Mouse (Mus musculus): ENCODE measurements at regions not wholly inside any gene's neighbourhood (a gene's known extent, or its start where the extent isn't known, plus 50 kb on each side); places are given as distances from the start of the nearest gene placed in this dataset.
"Not testable (repeated sequence)": the region's sequence is repeated elsewhere in the genome, so short reads cannot be mapped to it uniquely, and the experiment has no call there.

DNA sequence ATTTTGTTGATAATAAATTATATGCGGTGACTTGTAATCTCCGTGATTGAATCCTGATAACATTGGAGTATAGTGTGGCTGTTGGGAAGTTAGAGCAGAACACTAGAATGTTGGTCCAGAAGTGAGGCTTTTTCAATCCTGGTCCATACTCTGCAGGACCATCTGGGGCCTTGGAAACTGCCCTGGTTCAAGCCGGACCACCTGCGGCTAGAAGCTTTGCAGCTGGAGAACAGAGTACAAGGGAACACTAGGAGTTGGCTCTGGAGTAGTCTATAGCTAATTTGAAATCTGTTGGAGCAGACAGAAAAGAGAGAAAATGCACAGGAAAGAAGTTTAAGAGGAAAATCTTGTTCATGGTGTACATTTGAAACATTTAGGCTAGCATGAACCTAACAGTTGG lies 79.0 kb downstream of the Casp12 start:
- ATAC-seq (ENCODE audit: insufficient number of reproducible peaks, low FRiP score, low TSS enrichment), result no peak

DNA sequence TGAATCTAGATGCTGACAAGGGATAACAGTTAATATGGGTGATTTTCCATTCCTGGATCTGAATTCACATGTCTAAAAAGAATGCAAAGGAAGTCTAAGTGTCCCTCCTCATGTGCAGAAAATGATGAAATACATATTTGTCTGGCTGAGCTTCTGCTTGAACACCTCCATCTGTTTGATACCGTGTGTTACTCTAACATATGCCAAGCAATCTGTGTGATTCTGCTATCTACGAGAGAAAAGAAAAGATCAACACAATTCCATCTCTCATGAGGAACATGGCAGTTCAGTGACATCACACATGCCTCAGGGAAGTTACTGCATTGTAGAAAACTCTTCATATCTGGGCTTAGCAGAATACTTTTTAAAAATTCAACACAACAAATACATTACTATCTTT lies 103.0 kb downstream of the Casp12 start:
- 0 out of 2 replicates have a peak, but pooled peaks have one; percentile 68 for ATAC-seq (ENCODE audit: insufficient number of reproducible peaks, low FRiP score, low TSS enrichment)

DNA sequence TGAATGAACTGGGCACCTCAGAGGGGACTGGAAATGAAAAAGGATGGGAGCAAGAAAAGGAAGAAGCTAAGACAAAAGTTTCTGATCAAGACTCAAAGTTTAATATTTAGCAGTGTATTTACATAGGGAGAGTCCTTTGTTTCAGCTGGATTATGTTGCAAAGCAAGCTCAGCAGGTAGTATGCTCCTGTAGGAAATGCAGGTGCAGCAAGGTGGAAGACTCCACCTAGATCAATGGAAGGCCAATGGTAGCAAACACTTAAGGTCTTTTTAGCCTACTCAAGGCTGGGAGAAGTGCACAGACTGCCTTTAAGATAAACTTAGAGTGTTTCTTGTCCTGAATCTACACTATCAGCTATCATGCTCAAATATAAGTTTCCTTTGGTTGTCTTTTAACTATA lies 111.4 kb downstream of the Casp12 start:
- ATAC-seq (ENCODE audit: insufficient number of reproducible peaks, low FRiP score, low TSS enrichment), result no peak

DNA sequence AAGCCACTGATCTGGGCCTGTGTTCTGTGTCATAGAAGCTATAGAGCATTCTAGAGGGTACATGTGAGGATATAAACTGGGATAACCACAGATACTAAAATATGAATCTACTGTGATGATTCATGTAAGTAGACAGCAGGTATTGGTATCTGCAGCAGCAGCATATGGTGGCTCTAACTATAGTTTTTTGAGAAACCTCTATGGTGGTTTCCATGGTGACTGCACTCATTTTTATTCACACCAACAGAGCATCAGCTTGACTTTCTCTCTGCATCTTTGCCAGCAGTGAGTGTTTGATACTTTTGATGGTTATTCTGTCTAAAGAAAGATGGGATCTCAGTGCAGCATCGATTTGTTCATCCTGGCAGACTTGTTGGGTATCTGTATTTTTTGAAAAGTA lies 126.8 kb downstream of the Casp12 start:
- no peak for ATAC-seq (ENCODE audit: insufficient number of reproducible peaks, low FRiP score, low TSS enrichment)

DNA sequence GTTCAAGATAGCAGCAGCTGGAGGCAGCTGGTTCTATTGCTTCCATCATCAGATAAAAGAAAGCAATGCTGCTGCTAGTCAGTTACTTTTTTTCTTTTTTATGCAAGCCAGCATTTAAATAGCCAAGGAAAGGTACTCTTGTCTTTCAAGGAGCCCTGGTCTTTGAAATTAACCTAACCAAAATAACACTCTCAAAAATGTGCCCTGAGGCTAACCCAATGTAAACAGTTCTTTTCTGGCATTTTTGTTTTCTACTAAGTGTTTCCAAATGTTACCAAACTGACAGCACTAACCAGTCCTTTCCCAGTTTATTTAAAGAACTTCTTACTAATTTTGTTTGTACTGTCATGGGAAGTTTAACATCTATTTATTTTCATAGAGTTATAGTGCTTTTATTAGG lies 129.0 kb downstream of the Casp12 start:
- no peak for ATAC-seq (ENCODE audit: insufficient number of reproducible peaks, low FRiP score, low TSS enrichment)

DNA sequence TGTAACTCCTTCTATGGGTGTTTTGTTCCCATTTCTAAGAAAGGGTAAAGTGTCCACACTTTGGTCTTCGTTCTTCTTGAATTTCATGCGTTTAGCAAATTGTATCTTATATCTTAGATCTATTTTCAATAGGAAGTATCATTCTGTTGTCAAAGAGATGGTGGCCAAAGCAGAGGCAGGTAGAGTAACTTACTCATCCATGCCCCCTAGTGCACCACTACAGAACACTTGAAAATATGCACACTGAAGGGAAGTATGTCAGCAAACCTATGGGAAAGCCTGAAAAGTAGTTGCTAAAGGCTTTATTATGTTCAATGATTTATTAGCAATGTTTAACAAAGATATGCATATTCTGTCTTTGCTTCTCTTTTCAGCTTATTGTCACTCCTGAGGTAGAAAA lies 140.0 kb downstream of the Casp12 start:
- ATAC-seq (ENCODE audit: insufficient number of reproducible peaks, low FRiP score, low TSS enrichment), result no peak

DNA sequence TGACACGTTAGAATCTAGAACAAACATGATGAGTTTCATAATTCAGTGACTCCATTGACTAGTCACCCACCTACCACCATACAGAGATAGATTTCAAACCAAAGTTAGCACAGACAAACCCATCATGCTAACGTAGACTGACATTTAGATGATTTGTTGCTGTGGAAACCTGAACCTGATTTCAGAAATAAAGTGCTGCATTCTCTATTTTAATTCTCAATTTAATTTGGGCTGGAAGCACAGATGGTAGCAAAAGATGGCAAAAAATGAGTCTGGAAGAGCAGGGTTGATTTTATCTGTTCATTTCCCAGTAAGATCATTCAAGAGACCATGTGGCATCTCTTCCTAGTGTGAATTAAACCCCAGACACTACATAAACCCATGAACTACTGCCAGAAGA lies 151.6 kb downstream of the Casp12 start:
- no peak for ATAC-seq (ENCODE audit: insufficient number of reproducible peaks, low FRiP score, low TSS enrichment)

DNA sequence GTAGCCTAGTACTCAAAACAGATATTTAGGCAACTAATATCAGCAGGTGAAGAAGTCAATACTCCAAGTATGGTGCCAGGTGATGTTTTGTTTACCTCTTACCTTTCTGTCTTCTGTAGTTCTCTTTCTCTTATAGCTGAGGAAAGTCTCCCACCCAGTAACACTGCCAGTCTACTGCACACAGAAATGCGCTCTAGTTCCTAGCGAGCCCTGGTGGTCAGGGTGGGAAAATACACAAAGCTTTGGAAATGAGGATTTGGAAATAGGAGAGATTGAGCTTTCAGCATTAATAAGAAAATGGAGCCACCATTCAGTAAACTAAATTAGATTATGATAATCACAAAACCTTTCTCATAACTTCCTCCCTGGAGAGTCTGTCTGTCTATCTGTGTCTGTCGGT lies 153.1 kb downstream of the Casp12 start:
- no peak for ATAC-seq (ENCODE audit: insufficient number of reproducible peaks, low FRiP score, low TSS enrichment)

DNA sequence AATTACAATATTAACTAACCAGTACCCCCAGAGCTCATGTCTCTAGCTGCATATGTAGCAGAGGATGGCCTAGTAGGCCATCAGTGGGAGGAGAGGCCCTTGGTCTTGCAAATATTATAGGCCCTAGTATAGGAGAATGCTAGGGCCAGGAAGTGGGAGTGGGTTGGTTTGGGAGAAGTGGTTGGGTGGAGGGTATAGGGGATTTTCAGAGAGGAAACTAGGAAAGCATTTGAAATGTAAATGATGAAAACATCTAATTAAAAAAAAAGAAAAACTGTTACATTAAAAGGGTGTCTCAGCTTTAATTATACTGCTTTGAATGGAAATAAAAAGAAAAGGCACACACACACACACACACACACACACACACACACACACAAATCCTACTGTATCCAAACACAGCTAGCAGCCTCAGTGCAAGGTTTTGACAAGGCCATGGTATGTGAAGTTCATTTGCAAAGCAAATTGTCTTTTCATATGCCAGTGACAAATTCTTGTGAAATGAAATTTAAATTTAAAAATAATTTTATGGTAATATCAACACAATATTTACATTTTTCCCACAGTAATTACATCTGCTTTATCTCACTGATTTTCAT lies 180.6 kb downstream of the Casp12 start:
- no peak for ATAC-seq (ENCODE audit: insufficient number of reproducible peaks, low FRiP score, low TSS enrichment)

DNA sequence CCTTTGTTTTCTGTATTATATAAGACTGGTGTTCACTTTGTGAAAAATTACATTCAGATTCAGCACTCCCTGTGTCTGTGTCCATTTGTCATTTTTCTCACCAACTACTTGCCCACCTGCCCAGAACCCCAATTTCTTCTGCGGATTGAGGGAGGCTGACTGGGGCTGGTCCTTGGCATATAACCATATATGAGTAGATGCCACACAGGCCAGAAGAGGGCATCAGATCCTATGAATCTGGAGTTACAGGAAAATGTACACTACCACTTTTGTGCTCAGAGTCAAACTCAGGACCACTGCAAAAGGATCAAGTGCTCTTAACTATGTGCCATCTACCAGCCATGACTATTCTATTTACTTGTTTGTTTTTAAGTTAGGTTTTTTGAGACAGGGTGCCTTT lies 197.4 kb downstream of the Casp12 start:
- no peak for ATAC-seq (ENCODE audit: insufficient number of reproducible peaks, low FRiP score, low TSS enrichment)

DNA sequence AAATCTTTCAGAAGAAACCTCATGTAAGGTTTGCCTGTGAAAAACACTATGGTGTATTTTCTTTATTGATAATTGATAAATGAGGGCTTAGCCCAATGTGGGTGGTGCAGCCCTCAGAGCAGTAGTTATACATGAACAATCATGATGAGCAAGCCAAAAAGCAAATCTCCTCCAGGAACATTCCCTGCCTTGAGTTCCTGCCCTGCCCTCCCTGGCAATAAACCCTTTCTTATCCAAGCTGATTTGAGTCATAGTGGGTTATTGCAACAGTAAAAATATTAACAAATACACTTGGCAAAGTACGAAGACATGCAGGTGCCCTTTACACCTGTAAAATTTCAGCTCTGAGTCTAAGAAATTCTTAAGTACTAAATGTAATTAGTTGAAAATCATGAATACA lies 229.8 kb downstream of the Casp12 start:
- no peak for ATAC-seq (ENCODE audit: insufficient number of reproducible peaks, low FRiP score, low TSS enrichment)

DNA sequence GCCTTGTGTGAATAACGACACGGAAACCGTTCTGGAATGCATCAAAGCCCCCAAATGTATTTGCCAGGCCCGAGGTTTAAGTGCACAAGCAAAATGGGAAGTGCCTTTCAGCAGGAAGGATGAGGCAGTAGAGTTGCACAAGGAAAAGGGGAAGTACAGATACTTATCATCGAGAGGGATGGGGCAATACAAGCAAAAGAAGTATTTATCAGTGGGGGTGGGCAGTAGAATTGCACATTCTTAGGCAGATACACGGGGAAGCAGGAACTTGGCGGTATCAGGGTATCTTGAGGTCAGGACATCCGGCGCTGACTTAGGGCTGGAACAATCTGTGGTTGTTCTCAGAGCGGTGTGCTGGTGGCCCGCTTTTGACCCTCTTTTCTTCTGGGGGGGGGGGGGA lies 232.9 kb downstream of the Casp12 start:
- ATAC-seq (ENCODE audit: insufficient number of reproducible peaks, low FRiP score, low TSS enrichment), result not testable (repeated sequence)

DNA sequence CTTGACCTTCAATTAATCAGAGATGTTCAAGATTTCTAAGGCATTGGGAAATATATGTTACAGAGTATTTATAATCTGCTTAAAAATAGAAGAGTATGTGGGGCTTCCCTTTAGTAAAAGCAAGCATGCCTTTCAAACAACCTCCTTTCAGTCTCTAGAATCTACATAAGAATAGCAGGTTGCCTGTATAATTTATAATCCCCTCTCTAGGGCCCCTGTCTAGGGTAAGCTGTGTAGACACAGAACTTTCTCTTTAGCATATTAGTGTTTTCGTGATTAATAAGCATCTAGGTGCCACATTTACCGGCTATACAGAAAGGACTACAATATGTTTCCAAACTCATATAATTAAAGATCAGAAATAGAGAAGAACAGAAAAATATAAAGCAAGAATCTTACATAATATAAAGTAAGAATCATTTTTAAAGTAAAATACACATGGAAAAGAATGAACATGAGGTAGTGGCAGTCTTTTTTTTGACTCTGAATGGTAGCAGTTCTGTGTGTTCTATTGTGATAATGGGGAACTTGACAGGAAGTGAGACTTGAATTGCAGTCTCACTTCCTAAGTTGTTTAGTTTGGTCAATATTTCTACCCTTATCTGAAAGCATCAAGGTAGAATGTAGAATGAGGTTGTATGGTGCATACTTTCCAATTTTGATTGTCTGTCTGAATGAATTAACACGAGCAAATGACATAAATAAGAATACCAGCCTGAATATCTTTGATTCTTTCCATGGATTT lies 250.8 kb downstream of the Casp12 start:
- no peak for ATAC-seq (ENCODE audit: insufficient number of reproducible peaks, low FRiP score, low TSS enrichment)

DNA sequence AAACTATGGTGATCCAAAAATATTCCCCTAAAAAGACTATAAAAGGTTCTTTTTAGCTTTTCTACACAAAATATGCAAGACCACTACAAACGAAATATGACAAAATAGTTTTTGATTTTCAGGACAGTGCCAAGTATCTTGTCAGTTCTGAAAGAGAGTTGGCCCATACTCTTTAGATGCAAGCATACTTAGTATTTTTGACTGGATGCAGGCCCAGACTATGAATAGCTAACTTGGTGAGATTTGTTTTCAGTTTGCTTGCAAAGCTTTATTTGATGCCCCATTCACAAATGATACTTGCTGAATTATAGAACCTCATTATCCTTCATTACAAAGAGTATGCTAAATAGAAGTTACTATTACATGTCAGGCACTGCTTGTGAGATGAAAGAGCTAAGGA lies 258.8 kb downstream of the Casp12 start:
- no peak for ATAC-seq (ENCODE audit: insufficient number of reproducible peaks, low FRiP score, low TSS enrichment)

DNA sequence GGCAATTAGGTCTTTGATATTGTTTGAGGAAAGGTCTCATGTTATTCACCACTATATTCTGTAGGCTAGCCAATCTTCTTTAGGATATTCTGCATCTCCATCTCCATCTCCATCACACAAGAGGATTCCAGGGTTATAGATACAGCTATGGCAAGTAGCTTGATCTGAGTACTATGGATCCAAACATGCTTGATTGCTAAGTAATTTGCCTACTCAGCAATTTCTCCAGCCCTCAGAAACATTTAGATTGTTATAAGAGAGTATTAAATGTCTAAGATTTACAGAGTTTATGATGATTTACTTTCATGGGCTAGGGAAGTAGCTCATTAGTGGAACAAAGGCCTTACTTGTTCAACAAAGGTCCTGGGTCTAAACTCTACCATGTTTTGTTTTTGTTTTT lies 259.8 kb downstream of the Casp12 start:
- ATAC-seq (ENCODE audit: insufficient number of reproducible peaks, low FRiP score, low TSS enrichment), result no peak

DNA sequence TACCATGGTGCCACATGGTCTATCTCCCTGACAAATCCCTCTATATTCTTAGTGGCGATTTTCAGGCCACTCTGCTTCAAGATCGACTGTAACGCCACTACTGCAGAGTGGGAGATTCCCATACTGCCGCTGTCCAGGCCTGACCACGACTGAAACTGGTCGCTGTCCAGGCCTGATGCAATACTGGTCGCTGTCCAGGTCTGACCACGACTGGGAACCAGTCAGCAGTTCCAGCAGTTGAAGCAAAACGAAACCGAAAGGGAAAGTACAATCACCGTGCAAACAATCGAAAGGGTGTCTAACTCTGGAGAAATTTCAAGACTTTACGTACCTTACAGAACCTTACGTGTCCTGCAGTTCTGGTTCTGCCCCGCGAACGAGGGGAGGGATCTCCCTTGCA lies 271.5 kb downstream of the Casp12 start:
- ATAC-seq (ENCODE audit: insufficient number of reproducible peaks, low FRiP score, low TSS enrichment), result no peak

DNA sequence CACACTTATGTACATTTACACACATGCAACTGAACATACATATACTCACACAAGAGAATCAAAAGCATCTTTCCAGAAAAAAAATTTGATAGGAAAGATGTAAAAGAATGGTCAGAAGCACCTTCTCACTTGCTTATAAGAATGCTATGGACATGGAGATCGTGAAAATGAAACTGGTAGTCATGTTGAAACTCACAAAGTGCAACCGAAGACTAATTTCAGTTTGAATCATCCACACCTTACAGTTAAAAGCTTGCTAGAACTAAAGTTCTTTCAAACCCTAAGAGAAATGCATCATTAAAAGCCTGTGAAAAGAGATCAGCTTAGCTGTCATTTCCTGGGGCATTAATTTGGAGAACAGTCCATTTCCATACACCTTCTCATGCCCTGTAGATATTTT lies 278.2 kb downstream of the Casp12 start:
- no peak for ATAC-seq (ENCODE audit: insufficient number of reproducible peaks, low FRiP score, low TSS enrichment)

DNA sequence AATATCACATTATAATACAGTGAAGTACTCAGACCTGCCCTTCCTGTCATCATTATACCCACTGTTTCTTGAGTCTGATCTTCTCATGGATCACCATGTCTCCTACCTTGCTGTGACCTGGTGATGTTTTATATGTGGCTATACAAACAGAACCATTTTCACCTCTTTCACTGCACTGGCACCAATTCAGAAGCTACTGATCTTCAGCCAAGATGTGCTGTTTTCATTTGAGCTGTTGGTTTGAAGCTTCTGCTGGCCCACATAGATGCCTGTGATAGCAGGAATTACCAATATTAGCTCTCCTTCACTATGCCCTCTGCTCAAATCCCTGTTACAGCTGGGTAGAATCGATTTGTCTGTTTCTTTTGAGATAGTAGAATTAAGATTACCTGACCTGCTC lies 282.3 kb downstream of the Casp12 start:
- ATAC-seq (ENCODE audit: insufficient number of reproducible peaks, low FRiP score, low TSS enrichment), result 0 out of 2 replicates have a peak, but pooled peaks have one; percentile 26

DNA sequence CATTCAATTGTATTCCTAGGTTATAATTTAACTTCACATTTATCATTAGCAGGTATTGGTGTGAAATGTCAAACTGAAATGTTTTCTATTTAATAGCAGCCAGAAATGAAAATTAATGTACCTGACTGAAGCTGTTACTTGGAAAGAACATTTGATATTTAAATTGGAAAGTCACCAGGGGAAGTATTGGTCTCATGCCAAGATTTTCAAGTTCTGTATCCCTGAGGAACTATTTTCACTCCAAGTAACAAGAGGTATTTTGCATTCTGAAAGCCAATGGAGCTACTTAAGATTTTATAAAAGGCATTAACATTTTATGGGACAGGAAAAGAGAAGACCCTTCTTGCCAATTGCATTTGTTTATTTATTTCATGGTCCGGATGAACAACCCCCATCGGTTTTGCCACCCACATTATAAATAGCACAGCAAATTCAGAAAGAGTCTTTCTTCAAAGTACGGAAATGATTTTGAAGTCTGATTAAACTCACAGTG lies 289.3 kb downstream of the Casp12 start:
- ATAC-seq (ENCODE audit: insufficient number of reproducible peaks, low FRiP score, low TSS enrichment), result 0 out of 2 replicates have a peak, but pooled peaks have one; percentile 36

DNA sequence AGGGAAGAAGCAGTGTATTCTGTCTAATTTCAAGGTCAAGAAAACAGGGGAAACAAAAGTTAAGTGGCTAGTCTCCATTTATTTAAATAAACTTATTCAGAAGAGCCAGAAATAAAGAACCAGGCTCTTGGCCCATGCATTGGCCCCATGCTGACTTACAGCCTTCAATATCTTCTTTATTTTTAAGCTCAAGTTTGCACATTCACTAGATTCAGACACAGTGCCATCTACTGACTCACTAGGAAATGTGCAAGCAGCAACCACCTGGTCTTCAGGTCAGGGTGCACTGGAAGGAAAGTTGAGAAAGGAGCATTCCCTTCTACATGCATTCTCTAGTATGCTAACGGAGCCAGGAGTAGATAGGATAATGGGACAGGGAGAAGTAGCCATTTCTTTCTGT lies 289.7 kb downstream of the Casp12 start:
- ATAC-seq (ENCODE audit: insufficient number of reproducible peaks, low FRiP score, low TSS enrichment), result peak; percentile 64

DNA sequence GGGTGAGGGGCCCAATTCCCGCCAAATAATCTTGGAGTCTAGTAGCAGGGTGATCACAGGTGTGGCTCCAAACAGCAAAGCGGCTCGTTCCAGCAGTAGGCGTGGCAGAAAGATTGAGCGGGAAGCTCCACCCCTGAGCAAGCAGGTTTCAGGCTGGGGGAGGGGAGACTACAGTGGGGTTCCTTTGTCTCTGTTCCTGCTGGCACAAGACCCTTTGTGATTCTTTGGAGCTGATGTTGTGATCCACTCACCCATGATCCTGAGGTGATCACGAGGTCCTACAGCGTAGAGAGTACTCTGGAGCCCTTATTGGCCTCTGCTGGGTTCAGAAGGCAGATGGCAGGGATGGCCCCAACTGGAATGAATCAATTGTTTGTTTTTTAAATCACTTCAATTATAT lies 318.7 kb downstream of the Casp12 start:
- no peak for ATAC-seq (ENCODE audit: insufficient number of reproducible peaks, low FRiP score, low TSS enrichment)

DNA sequence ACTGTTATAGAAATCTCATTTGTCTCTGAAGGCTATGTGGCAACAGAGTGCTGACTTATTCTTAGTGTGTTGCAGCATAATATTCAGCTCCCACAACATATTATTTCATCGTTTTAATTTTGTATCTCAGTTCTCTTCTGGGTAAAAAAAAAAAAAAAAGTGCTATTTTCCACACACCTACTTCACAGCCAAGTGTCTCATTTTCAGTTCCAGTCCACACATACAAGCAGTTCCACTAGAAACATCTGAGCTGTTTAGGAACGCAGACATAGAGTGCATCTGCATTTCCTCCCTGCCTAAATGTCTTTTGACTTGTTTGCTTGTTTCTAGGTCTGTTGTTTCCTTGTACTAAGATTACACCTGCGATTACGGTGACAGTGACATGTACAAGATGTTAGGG lies 328.3 kb downstream of the Casp12 start:
- ATAC-seq (ENCODE audit: insufficient number of reproducible peaks, low FRiP score, low TSS enrichment), result no peak

All from cerebellum, adult (tissue).